Mouse (Mus musculus): ENCODE measurements around the gene Sobp. TPM values are rescaled to one million over a fixed set of nuclear protein-coding genes. Genes with fewer than 3 reads are reported as not detected.
A peak's percentile ranks its signal among the peaks of the same experiment; 100 is the strongest.

Sobp gene
- polyA plus RNA-seq, 1 experiment from 2014 or later = 11.1 TPM

DNA sequence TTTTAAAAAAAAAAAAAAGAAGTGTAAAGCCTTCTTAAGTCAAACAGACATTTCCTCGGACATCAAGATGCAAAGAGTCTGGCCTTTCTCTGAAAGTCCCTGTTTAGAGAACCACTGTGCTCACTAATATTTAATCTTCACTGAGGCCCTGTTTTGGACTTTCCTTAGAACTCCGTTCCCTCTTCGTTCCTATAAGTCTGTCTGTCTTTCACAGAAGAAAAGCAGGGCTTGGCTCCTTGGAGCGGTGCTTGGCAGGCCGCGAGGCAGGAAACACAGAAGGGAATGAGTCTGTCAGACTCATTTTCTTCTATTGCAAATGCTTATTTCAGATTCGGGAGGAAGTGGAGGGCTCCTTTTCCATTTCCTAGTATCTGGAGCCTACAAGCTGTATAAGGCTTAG, 5.5 kb downstream of the Sobp start:
- WGBS = 78% methylated on average over 7 of the region's 7 CpGs
- H3K27ac ChIP-seq (ENCODE audit: low read depth, low read length) = no peak overlapping the region
- H3K9ac ChIP-seq (ENCODE audit: low read depth, low read length) = no peak overlapping the region
- H3K4me3 ChIP-seq (ENCODE audit: low read depth, low read length) = no peak overlapping the region
- H3K27me3 ChIP-seq (ENCODE audit: control insufficient read depth, insufficient read depth, low read length) = no peaks in the 10 kb centered on the region
- H3K36me3 ChIP-seq (ENCODE audit: control insufficient read depth, insufficient read depth, low read length) = no peaks in the 10 kb centered on the region
- H3K9me3 ChIP-seq (ENCODE audit: control insufficient read depth, low read length) = no peaks in the 10 kb centered on the region
- DNase-seq (ENCODE audit: low spot score) = no peak
- no peak overlapping the region for H3K4me2 ChIP-seq (replicated peaks; ENCODE audit: low read depth, low read length)
- no peaks in the 10 kb centered on the region for H3K4me1 ChIP-seq (replicated peaks; ENCODE audit: control insufficient read depth, insufficient read depth, low read length)
- no peak for ATAC-seq (ENCODE audit: low FRiP score)

DNA sequence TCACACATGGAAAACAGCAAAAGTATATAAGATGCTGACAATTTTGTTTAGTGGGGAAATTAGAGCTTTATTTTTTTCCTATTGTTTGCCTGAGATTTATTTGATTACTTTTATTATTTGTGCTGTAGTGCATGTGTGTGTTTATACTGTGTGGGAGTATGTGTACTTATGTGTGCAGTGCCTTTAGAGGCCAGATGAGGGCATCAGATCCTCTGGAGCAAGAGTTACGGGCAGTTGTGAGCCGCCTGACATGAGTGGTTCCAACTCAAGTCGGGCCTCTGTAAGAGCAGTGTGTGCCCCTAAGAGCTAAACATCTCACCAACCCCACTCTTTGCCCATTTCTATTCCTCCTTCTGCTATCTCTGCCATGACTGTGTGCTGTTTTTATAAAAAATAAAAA, 7.5 kb downstream of the Sobp start:
- DNase-seq (ENCODE audit: low spot score) = no peak
- H3K27me3 ChIP-seq (ENCODE audit: control insufficient read depth, insufficient read depth, low read length) = no peaks in the 10 kb centered on the region
- no peaks in the 10 kb centered on the region for H3K4me1 ChIP-seq (replicated peaks; ENCODE audit: control insufficient read depth, insufficient read depth, low read length)
- no peak overlapping the region for H3K4me2 ChIP-seq (replicated peaks; ENCODE audit: low read depth, low read length)
- 91% methylated on average over 3 of the region's 3 CpGs for WGBS
- H3K9me3 ChIP-seq (ENCODE audit: control insufficient read depth, low read length) = no peaks in the 10 kb centered on the region
- H3K9ac ChIP-seq (ENCODE audit: low read depth, low read length) = no peak overlapping the region
- no peak overlapping the region for H3K4me3 ChIP-seq (ENCODE audit: low read depth, low read length)
- no peak for ATAC-seq (ENCODE audit: low FRiP score)
- no peak overlapping the region for H3K27ac ChIP-seq (ENCODE audit: low read depth, low read length)
- H3K36me3 ChIP-seq (ENCODE audit: control insufficient read depth, insufficient read depth, low read length) = no peaks in the 10 kb centered on the region

- ATAC-seq (ENCODE audit: low FRiP score) = no peak
- H3K27ac ChIP-seq (ENCODE audit: low read depth, low read length) = no peak overlapping the region
- no peak overlapping the region for H3K4me3 ChIP-seq (ENCODE audit: low read depth, low read length)
- H3K4me2 ChIP-seq (replicated peaks; ENCODE audit: low read depth, low read length) = no peak overlapping the region
- H3K4me1 ChIP-seq (replicated peaks; ENCODE audit: control insufficient read depth, insufficient read depth, low read length) = no peaks in the 10 kb centered on the region
- no peak overlapping the region for H3K9ac ChIP-seq (ENCODE audit: low read depth, low read length)
- no peaks in the 10 kb centered on the region for H3K36me3 ChIP-seq (ENCODE audit: control insufficient read depth, insufficient read depth, low read length)
- no peak for DNase-seq (ENCODE audit: low spot score)
- H3K27me3 ChIP-seq (ENCODE audit: control insufficient read depth, insufficient read depth, low read length) = no peaks in the 10 kb centered on the region
- H3K9me3 ChIP-seq (ENCODE audit: control insufficient read depth, low read length) = no peaks in the 10 kb centered on the region
- 93% methylated on average over 1 of the region's 1 CpGs for WGBS
These were observed 8.2 kb downstream of the Sobp start for GRCm38 (mm10) chr10:43166146-43166545.

GRCm38 (mm10) chr10:43164406-43164805, 9.9 kb downstream of the Sobp start:
- DNase-seq (ENCODE audit: low spot score) (no peak), ATAC-seq (ENCODE audit: low FRiP score) (no peak)
- whole genome bisulfite sequencing = 96% methylated on average over 2 of the region's 2 CpGs
- Histone ChIP-seq H3K27ac (ENCODE audit: low read depth, low read length) (no peak overlapping the region), H3K4me1 (replicated peaks; ENCODE audit: control insufficient read depth, insufficient read depth, low read length) (no peaks in the 10 kb centered on the region), H3K9me3 (ENCODE audit: control insufficient read depth, low read length) (no peaks in the 10 kb centered on the region), H3K4me3 (ENCODE audit: low read depth, low read length) (no peak overlapping the region), H3K4me2 (replicated peaks; ENCODE audit: low read depth, low read length) (no peak overlapping the region), H3K36me3 (ENCODE audit: control insufficient read depth, insufficient read depth, low read length) (no peaks in the 10 kb centered on the region), H3K9ac (ENCODE audit: low read depth, low read length) (no peak overlapping the region), H3K27me3 (ENCODE audit: control insufficient read depth, insufficient read depth, low read length) (no peaks in the 10 kb centered on the region)

DNA sequence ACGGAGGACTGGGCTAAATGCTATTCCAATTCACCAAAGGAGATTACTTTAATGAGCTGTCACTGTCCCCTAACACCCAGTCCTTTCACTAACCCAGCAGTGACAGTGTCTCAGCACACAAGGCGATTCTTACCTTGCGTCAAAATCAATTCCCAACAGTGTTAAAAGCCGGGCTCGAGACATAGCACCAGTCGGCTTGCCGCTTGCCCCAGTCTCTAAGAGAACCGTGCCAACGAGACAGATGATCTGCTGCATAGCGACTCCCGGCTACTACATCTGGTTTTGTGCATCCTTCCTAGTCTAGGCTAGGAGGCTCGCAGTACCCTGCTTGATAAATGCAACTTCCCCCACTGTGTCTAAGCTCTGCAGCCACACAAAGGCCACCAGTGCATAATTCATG, 12.0 kb downstream of the Sobp start:
- no peak overlapping the region for H3K4me3 ChIP-seq (ENCODE audit: low read depth, low read length)
- WGBS = 60% methylated on average over 12 of the region's 12 CpGs
- no peaks in the 10 kb centered on the region for H3K9me3 ChIP-seq (ENCODE audit: control insufficient read depth, low read length)
- peak; percentile 47; the same call in 1 of the 2 replicates for ATAC-seq (ENCODE audit: low FRiP score)
- H3K27ac ChIP-seq (ENCODE audit: low read depth, low read length) = no peak overlapping the region
- no peak overlapping the region for H3K9ac ChIP-seq (ENCODE audit: low read depth, low read length)
- peak; percentile 17 for DNase-seq (ENCODE audit: low spot score)
- H3K27me3 ChIP-seq (ENCODE audit: control insufficient read depth, insufficient read depth, low read length) = no peaks in the 10 kb centered on the region
- H3K4me2 ChIP-seq (replicated peaks; ENCODE audit: low read depth, low read length) = no peak overlapping the region
- no peaks in the 10 kb centered on the region for H3K4me1 ChIP-seq (replicated peaks; ENCODE audit: control insufficient read depth, insufficient read depth, low read length)
- no peaks in the 10 kb centered on the region for H3K36me3 ChIP-seq (ENCODE audit: control insufficient read depth, insufficient read depth, low read length)

GRCm38 (mm10) chr10:43159333-43159732, 15.0 kb downstream of the Sobp start:
- Histone ChIP-seq H3K27me3 (ENCODE audit: control insufficient read depth, insufficient read depth, low read length) (no peaks in the 10 kb centered on the region), H3K4me2 (replicated peaks; ENCODE audit: low read depth, low read length) (no peak overlapping the region), H3K4me1 (replicated peaks; ENCODE audit: control insufficient read depth, insufficient read depth, low read length) (peaks cover 9% of the 10 kb centered on the region; the same call in 1 of the 2 replicates), H3K9ac (ENCODE audit: low read depth, low read length) (no peak overlapping the region), H3K9me3 (ENCODE audit: control insufficient read depth, low read length) (no peaks in the 10 kb centered on the region), H3K36me3 (ENCODE audit: control insufficient read depth, insufficient read depth, low read length) (no peaks in the 10 kb centered on the region), H3K4me3 (ENCODE audit: low read depth, low read length) (no peak overlapping the region), H3K27ac (ENCODE audit: low read depth, low read length) (no peak overlapping the region)
- ATAC-seq (ENCODE audit: low FRiP score) = no peak
- DNase-seq (ENCODE audit: low spot score) = no peak
- 85% methylated on average over 5 of the region's 5 CpGs for WGBS

- Histone ChIP-seq H3K4me2 (replicated peaks; ENCODE audit: low read depth, low read length) (no peak overlapping the region), H3K27me3 (ENCODE audit: control insufficient read depth, insufficient read depth, low read length) (no peaks in the 10 kb centered on the region), H3K36me3 (ENCODE audit: control insufficient read depth, insufficient read depth, low read length) (no peaks in the 10 kb centered on the region), H3K4me1 (replicated peaks; ENCODE audit: control insufficient read depth, insufficient read depth, low read length) (peaks cover 11% of the 10 kb centered on the region), H3K4me3 (ENCODE audit: low read depth, low read length) (no peak overlapping the region), H3K27ac (ENCODE audit: low read depth, low read length) (no peak overlapping the region), H3K9me3 (ENCODE audit: control insufficient read depth, low read length) (no peaks in the 10 kb centered on the region), H3K9ac (ENCODE audit: low read depth, low read length) (no peak overlapping the region)
- WGBS = 87% methylated on average over 5 of the region's 5 CpGs
- DNase-seq (ENCODE audit: low spot score) = no peak
- ATAC-seq (ENCODE audit: low FRiP score) = no peak
These were observed 15.4 kb downstream of the Sobp start for GRCm38 (mm10) chr10:43158917-43159316.

- Histone ChIP-seq H3K27ac (ENCODE audit: low read depth, low read length) (peak overlapping the region; percentile 84), H3K4me3 (ENCODE audit: low read depth, low read length) (no peak overlapping the region), H3K36me3 (ENCODE audit: control insufficient read depth, insufficient read depth, low read length) (no peaks in the 10 kb centered on the region), H3K4me2 (replicated peaks; ENCODE audit: low read depth, low read length) (peak overlapping the region; percentile 26; the same call in 1 of the 2 replicates), H3K27me3 (ENCODE audit: control insufficient read depth, insufficient read depth, low read length) (no peaks in the 10 kb centered on the region), H3K9me3 (ENCODE audit: control insufficient read depth, low read length) (no peaks in the 10 kb centered on the region), H3K4me1 (replicated peaks; ENCODE audit: control insufficient read depth, insufficient read depth, low read length) (peaks cover 11% of the 10 kb centered on the region), H3K9ac (ENCODE audit: low read depth, low read length) (no peak overlapping the region)
- peak; percentile 88 for ATAC-seq (ENCODE audit: low FRiP score)
- WGBS = 11% methylated on average over 12 of the region's 12 CpGs
- peak; percentile 90 for DNase-seq (ENCODE audit: low spot score)
These were observed 19.2 kb downstream of the Sobp start for GRCm38 (mm10) chr10:43155046-43155560.

DNA sequence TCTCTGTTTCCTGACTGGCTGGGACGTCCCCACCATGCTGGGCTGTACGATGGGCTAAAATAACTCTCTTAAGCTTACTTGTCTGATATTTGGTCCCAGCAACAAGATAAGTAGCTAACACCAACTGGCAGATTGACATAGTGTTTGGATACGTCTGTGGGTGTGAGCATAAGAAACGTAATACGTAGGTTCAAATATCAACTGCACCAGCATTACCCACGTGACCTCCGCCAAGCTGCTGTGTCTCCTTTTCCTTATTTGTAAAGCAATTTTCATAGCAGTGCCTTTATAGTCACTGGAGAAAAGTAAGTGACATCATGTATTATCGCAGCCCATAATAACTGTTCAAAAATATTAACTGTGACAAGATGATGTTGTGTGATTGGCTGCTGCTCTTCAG, 21.7 kb downstream of the Sobp start:
- no peak overlapping the region for H3K4me3 ChIP-seq (ENCODE audit: low read depth, low read length)
- H3K36me3 ChIP-seq (ENCODE audit: control insufficient read depth, insufficient read depth, low read length) = no peaks in the 10 kb centered on the region
- DNase-seq (ENCODE audit: low spot score) = no peak
- 89% methylated on average over 8 of the region's 8 CpGs for WGBS
- no peak overlapping the region for H3K9ac ChIP-seq (ENCODE audit: low read depth, low read length)
- H3K27ac ChIP-seq (ENCODE audit: low read depth, low read length) = no peak overlapping the region
- peaks cover 11% of the 10 kb centered on the region for H3K4me1 ChIP-seq (replicated peaks; ENCODE audit: control insufficient read depth, insufficient read depth, low read length)
- H3K4me2 ChIP-seq (replicated peaks; ENCODE audit: low read depth, low read length) = no peak overlapping the region
- H3K9me3 ChIP-seq (ENCODE audit: control insufficient read depth, low read length) = no peaks in the 10 kb centered on the region
- no peak for ATAC-seq (ENCODE audit: low FRiP score)
- no peaks in the 10 kb centered on the region for H3K27me3 ChIP-seq (ENCODE audit: control insufficient read depth, insufficient read depth, low read length)

Data from hindbrain, embryonic 11.5 days (tissue).